Mouse (Mus musculus) embryonic fibroblast, embryonic 13.5 days (primary cell): ENCODE measurements around the gene Pard6b.

Experiments
- CTCF ChIP-seq: IDR thresholded peaks from 2 replicates; pipeline ENCODE4 v1.5.1; 2011; ENCODE audit warnings: mild to moderate bottlenecking, control low read depth, low read length, moderate library complexity, borderline replicate concordance; ENCODE audit not compliant: insufficient read depth
- POLR2A ChIP-seq: IDR thresholded peaks from 2 replicates; pipeline ENCODE4 v1.6.1; 2011; ENCODE audit warnings: low read depth, mild to moderate bottlenecking, control low read depth, low read length, moderate library complexity

DNA sequence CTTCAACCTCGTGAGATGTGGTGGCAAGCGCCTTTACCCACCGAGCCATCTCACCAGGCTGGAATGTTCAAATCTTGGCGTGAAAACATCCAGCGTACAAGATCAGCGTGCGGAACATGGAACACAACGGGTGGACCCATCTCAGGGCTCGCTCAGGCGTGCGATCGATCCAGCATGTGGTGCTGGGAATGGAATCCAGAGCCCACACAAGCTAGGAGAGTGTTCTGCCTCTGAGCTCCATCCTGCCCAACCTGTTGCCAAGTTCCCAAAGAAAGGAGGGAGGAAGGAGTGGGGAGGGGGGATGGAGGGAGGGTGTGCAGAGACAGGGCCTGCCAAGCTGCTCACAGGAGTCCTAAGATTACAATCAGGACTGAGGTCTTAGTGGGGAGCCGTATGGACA is 35.4 kb upstream of the Pard6b start:
- TF ChIP-seq POLR2A, result no peak
- TF ChIP-seq CTCF, result no peak
